Mouse (Mus musculus) bone marrow macrophage, adult 2 months (primary cell): ENCODE results near the gene Xkr7. TPM values are rescaled to one million over a fixed set of nuclear protein-coding genes. Genes with fewer than 3 reads are reported as not detected.

ENCODE experiments used
- H3K27ac ChIP-seq: 2 replicates; pipeline ENCODE4 v1.5.1; 2012; ENCODE audit warnings: low read depth, low read length; ENCODE audit not compliant: insufficient read depth
- H3K4me1 ChIP-seq: 2 replicates; pipeline ENCODE4 v1.6.1; 2012; ENCODE audit warnings: low read length; ENCODE audit not compliant: control insufficient read depth, insufficient read depth
- H3K4me3 ChIP-seq: 2 replicates; pipeline ENCODE4 v1.5.1; 2012; ENCODE audit warnings: mild to moderate bottlenecking, low read length, moderate library complexity; ENCODE audit not compliant: insufficient read depth
- CTCF ChIP-seq: IDR thresholded peaks from 2 replicates; pipeline ENCODE4 v1.5.1; 2012; ENCODE audit warnings: low read depth, mild to moderate bottlenecking, low read length, moderate library complexity
- POLR2A ChIP-seq: IDR thresholded peaks from 2 replicates; pipeline ENCODE4 v1.6.1; 2012; ENCODE audit warnings: mild to moderate bottlenecking, low read depth, low read length, borderline replicate concordance
- polyA plus RNA-seq: library from polyadenylated mRNA; stranded (reverse); fragments of >200 nt; gene quantifications from 2 replicates; pipeline ENCODE4 v1.2.4, GENCODE M21; 2012; ENCODE audit not compliant: missing spikeins, insufficient read depth, insufficient read length

The Xkr7 gene
- polyA plus RNA-seq, 1 experiment = not detected

GRCm38 (mm10) chr2:153052700-153053351 lies 21.2 kb downstream of the Xkr7 start:
- no peak overlapping the region for H3K4me3 ChIP-seq
- H3K27ac ChIP-seq = no peak overlapping the region
- no peak for TF ChIP-seq POLR2A
- H3K4me1 ChIP-seq = no peaks in the 10 kb centered on the region

- H3K27ac ChIP-seq = no peak overlapping the region
- TF ChIP-seq CTCF (no peak), POLR2A (no peak)
Measured at GRCm38 (mm10) chr2:153053896-153054295, 22.2 kb downstream of the Xkr7 start.

GRCm38 (mm10) chr2:153055270-153055920 lies 23.7 kb downstream of the Xkr7 start:
- H3K4me3 ChIP-seq = no peak overlapping the region
- H3K27ac ChIP-seq = no peak overlapping the region
- no peak for TF ChIP-seq POLR2A
- no peaks in the 10 kb centered on the region for H3K4me1 ChIP-seq

More at GRCm38 (mm10) chr2:153053896-153054295, 22.2 kb downstream of the Xkr7 start:
- no peak overlapping the region for H3K4me3 ChIP-seq
- no peaks in the 10 kb centered on the region for H3K4me1 ChIP-seq

- no peak for TF ChIP-seq POLR2A
- TF ChIP-seq CTCF = no peak
- H3K27ac ChIP-seq = no peak overlapping the region
Measured at GRCm38 (mm10) chr2:153058365-153058764, 26.7 kb downstream of the Xkr7 start.

GRCm38 (mm10) chr2:153060216-153060615 lies 28.6 kb downstream of the Xkr7 start:
- Histone ChIP-seq H3K4me3 (no peak overlapping the region), H3K4me1 (no peaks in the 10 kb centered on the region), H3K27ac (no peak overlapping the region)
- TF ChIP-seq POLR2A (no peak), CTCF (no peak)

More at GRCm38 (mm10) chr2:153058365-153058764, 26.7 kb downstream of the Xkr7 start:
- no peak overlapping the region for H3K4me3 ChIP-seq
- H3K4me1 ChIP-seq = no peaks in the 10 kb centered on the region

- H3K4me1 ChIP-seq = no peaks in the 10 kb centered on the region
- no peak overlapping the region for H3K27ac ChIP-seq
- TF ChIP-seq CTCF (no peak), POLR2A (no peak)
- no peak overlapping the region for H3K4me3 ChIP-seq
Measured at GRCm38 (mm10) chr2:153063394-153063793, 31.7 kb downstream of the Xkr7 start.

GRCm38 (mm10) chr2:153064190-153064970 lies 32.7 kb downstream of the Xkr7 start:
- TF ChIP-seq CTCF (no peak), POLR2A (no peak)
- no peak overlapping the region for H3K4me3 ChIP-seq
- H3K27ac ChIP-seq = no peak overlapping the region
- no peaks in the 10 kb centered on the region for H3K4me1 ChIP-seq

- no peak for TF ChIP-seq CTCF
- TF ChIP-seq POLR2A = no peak
- H3K4me1 ChIP-seq = no peaks in the 10 kb centered on the region
- no peak within 1 kb of the TSS for H3K4me3 ChIP-seq
- H3K27ac ChIP-seq = no peak within 1 kb of the TSS
Measured at GRCm38 (mm10) chr2:153065747-153066508, 34.3 kb downstream of the Xkr7 start, which contains the start of gene Ccm2l. Gene Ccm2l, plus strand, starts transcription at chr2:153065955.

GRCm38 (mm10) chr2:153066991-153067390 lies 35.3 kb downstream of the Xkr7 start:
- Histone ChIP-seq H3K27ac (no peak overlapping the region), H3K4me1 (no peaks in the 10 kb centered on the region), H3K4me3 (no peak overlapping the region)
- no peak for TF ChIP-seq CTCF
- no peak for TF ChIP-seq POLR2A
